Mouse (Mus musculus): ENCODE measurements around the gene Olfr1424. TPM values are rescaled to one million over a fixed set of nuclear protein-coding genes. Genes with fewer than 3 reads are reported as not detected.
"Not testable (repeated sequence)": the region's sequence is repeated elsewhere in the genome, so short reads cannot be mapped to it uniquely, and the experiment has no call there.

Gene Olfr1424
- not detected in 2 replicates for polyA plus RNA-seq (2012; rRNA removed)

- WGBS: 95% methylated on average over 1 of the region's 1 CpGs
- DNase-seq; H3K27me3 ChIP-seq (ENCODE audit: control insufficient read depth, insufficient read depth, low read length); H3K27ac ChIP-seq (ENCODE audit: insufficient read depth, low read length); H3K4me3 ChIP-seq (replicated peaks; ENCODE audit: insufficient read depth, low read depth, low read length); H3K4me1 ChIP-seq (ENCODE audit: control insufficient read depth, insufficient read depth, low read length): not testable (repeated sequence)
These were observed at the start of gene Olfr1424 for GRCm38 (mm10) chr19:12062582-12062981. TSS of gene Olfr1424 (minus strand) at chr19:12062682.

DNA sequence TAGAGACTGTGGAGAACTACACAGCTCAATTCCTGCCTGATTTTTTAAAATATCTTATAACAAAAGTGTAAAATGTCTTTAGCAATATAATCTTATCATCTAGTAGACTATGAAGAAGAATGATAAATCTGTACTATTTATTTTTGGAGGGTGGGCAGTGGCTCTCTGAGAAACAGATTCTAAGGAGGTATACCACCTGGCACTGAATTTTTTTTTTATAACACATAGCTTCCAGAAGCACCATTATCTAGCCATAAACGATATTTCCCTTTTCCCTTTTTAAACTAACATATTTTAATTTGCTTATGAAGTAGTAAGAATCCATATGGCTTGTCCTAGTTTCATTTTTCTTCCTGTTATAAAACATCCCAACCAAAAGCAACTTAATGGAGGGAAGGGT, 42.1 kb upstream of the Olfr1424 start:
- no peak overlapping the region for H3K27ac ChIP-seq (ENCODE audit: insufficient read depth, low read length)
- TF ChIP-seq POLR2A (IDR thresholded peaks at IDR 0.05; ENCODE audit: borderline replicate concordance, insufficient read depth, low read length) (no peak), CTCF (IDR thresholded peaks at IDR 0.05; ENCODE audit: borderline replicate concordance, insufficient read depth, low read depth, low read length) (no peak)
- H3K4me1 ChIP-seq (ENCODE audit: control insufficient read depth, insufficient read depth, low read length): no peaks in the 10 kb centered on the region
- no peak overlapping the region for H3K4me3 ChIP-seq (replicated peaks; ENCODE audit: insufficient read depth, low read depth, low read length)
- WGBS: 49% methylated on average over 1 of the region's 1 CpGs
- H3K27me3 ChIP-seq (ENCODE audit: control insufficient read depth, insufficient read depth, low read length): no peaks in the 10 kb centered on the region
- DNase-seq: no peak

- Histone ChIP-seq H3K4me3 (replicated peaks; ENCODE audit: insufficient read depth, low read depth, low read length) (no peak within 1 kb of the TSS), H3K27ac (ENCODE audit: insufficient read depth, low read length) (no peak within 1 kb of the TSS), H3K4me1 (ENCODE audit: control insufficient read depth, insufficient read depth, low read length) (no peaks in the 10 kb centered on the region), H3K27me3 (ENCODE audit: control insufficient read depth, insufficient read depth, low read length) (no peaks in the 10 kb centered on the region)
- no peak for DNase-seq
- WGBS: 91% methylated on average over 2 of the region's 2 CpGs
- no peak for TF ChIP-seq CTCF (IDR thresholded peaks at IDR 0.05; ENCODE audit: borderline replicate concordance, insufficient read depth, low read depth, low read length)
- no peak for TF ChIP-seq POLR2A (IDR thresholded peaks at IDR 0.05; ENCODE audit: borderline replicate concordance, insufficient read depth, low read length)
These were observed 40.8 kb upstream of the Olfr1424 start, which contains the start of gene Olfr1427 for GRCm38 (mm10) chr19:12103234-12103633. TSS of gene Olfr1427 (minus strand) at chr19:12103334.

GRCm38 (mm10) chr19:12091913-12092312, 29.4 kb upstream of the Olfr1424 start, which contains the start of gene Olfr1426:
TSS of gene Olfr1426 (minus strand) at chr19:12092013.
- 81% methylated on average over 1 of the region's 1 CpGs for WGBS

DNA sequence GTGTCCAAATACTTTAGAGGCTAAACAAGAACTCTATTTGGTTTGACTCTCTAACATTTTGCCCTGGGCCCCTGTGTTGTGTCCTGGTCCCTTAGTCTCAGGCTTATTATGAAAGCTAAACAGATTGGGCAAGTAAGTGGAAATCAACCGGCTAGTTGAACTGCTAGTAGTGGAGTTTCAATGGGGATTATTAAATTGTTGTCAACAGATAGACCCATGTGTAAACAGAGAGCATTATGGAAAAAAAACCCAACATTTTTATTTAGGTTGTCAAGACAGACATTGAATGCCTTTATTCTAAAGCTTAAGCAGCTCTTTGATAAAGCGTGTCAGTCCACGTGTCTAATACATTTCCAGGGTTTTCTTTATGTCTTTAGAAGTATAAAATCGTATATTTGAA, 15.1 kb upstream of the Olfr1424 start, which contains the start of gene Olfr1425:
Olfr1425 (minus strand) TSS at position 101 of the 400 bp plus-strand sequence.
- not testable (repeated sequence) for H3K4me1 ChIP-seq (ENCODE audit: control insufficient read depth, insufficient read depth, low read length); H3K27me3 ChIP-seq (ENCODE audit: control insufficient read depth, insufficient read depth, low read length); H3K27ac ChIP-seq (ENCODE audit: insufficient read depth, low read length); DNase-seq; H3K4me3 ChIP-seq (replicated peaks; ENCODE audit: insufficient read depth, low read depth, low read length)
- 77% methylated on average over 4 of the region's 4 CpGs for WGBS

More at GRCm38 (mm10) chr19:12091913-12092312, 29.4 kb upstream of the Olfr1424 start, which contains the start of gene Olfr1426:
- no peaks in the 10 kb centered on the region for H3K27me3 ChIP-seq (ENCODE audit: control insufficient read depth, insufficient read depth, low read length)
- H3K4me1 ChIP-seq (ENCODE audit: control insufficient read depth, insufficient read depth, low read length): no peaks in the 10 kb centered on the region
- TF ChIP-seq POLR2A (IDR thresholded peaks at IDR 0.05; ENCODE audit: borderline replicate concordance, insufficient read depth, low read length) (no peak), CTCF (IDR thresholded peaks at IDR 0.05; ENCODE audit: borderline replicate concordance, insufficient read depth, low read depth, low read length) (no peak)
- no peak within 1 kb of the TSS for H3K27ac ChIP-seq (ENCODE audit: insufficient read depth, low read length)
- H3K4me3 ChIP-seq (replicated peaks; ENCODE audit: insufficient read depth, low read depth, low read length): no peak within 1 kb of the TSS
- DNase-seq: no peak

- not testable (repeated sequence) for H3K4me3 ChIP-seq (replicated peaks; ENCODE audit: insufficient read depth, low read depth, low read length); DNase-seq; H3K4me1 ChIP-seq (ENCODE audit: control insufficient read depth, insufficient read depth, low read length); H3K27me3 ChIP-seq (ENCODE audit: control insufficient read depth, insufficient read depth, low read length); H3K27ac ChIP-seq (ENCODE audit: insufficient read depth, low read length)
- WGBS: 83% methylated on average over 1 of the region's 1 CpGs
These were observed 7.1 kb upstream of the Olfr1424 start for GRCm38 (mm10) chr19:12069546-12069945.

GRCm38 (mm10) chr19:12067806-12068205, 5.3 kb upstream of the Olfr1424 start:
- H3K27ac ChIP-seq (ENCODE audit: insufficient read depth, low read length); DNase-seq; H3K27me3 ChIP-seq (ENCODE audit: control insufficient read depth, insufficient read depth, low read length); H3K4me1 ChIP-seq (ENCODE audit: control insufficient read depth, insufficient read depth, low read length); H3K4me3 ChIP-seq (replicated peaks; ENCODE audit: insufficient read depth, low read depth, low read length): not testable (repeated sequence)
- WGBS: 52% methylated on average over 1 of the region's 1 CpGs

DNA sequence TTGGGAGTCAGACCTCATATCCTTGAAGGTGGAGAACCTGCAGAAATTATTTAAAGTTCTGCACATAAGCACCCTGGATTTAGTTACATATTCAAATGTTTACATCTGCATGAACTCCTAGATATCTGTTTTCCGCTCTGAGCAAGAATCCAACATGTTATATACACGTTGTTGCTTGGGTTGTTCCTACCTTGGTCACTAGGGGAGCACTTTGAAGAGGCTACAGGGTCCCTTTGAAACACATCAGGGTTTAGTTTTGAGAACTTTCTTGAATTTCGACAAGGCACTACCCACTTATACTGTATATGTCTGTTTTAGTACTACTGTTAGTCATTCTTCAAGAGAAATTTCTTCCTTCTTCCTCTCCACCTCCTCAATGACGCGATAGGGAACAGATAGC, 19.3 kb downstream of the Olfr1424 start:
- 91% methylated on average over 5 of the region's 5 CpGs for WGBS
- no peaks in the 10 kb centered on the region for H3K4me1 ChIP-seq (ENCODE audit: control insufficient read depth, insufficient read depth, low read length)
- H3K27me3 ChIP-seq (ENCODE audit: control insufficient read depth, insufficient read depth, low read length): no peaks in the 10 kb centered on the region
- no peak for DNase-seq
- H3K4me3 ChIP-seq (replicated peaks; ENCODE audit: insufficient read depth, low read depth, low read length): no peak overlapping the region
- H3K27ac ChIP-seq (ENCODE audit: insufficient read depth, low read length): no peak overlapping the region
- TF ChIP-seq CTCF (IDR thresholded peaks at IDR 0.05; ENCODE audit: borderline replicate concordance, insufficient read depth, low read depth, low read length): no peak
- no peak for TF ChIP-seq POLR2A (IDR thresholded peaks at IDR 0.05; ENCODE audit: borderline replicate concordance, insufficient read depth, low read length)

DNA sequence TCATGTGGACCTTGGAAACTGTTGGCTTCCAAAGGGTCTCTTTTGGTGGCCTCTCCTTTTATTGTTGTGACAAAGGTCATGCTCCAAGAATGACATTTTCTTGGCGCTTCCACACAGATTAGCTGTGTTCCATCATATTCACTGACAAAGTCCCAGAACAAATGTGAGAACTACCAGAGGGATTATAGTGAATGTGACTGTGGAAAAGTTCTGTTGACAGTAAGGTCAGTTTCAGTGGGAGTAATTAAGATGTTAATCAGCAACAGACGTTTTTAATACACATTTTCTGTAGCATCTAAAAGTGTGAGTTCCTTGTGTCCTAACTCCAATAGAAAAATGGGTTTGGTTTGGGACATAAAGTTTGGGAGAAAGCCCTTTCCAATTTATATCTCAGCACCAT, 21.3 kb downstream of the Olfr1424 start, which contains the start of gene Olfr1423:
Olfr1423 (minus strand) TSS at position 101 of the 400 bp plus-strand sequence.
- no peaks in the 10 kb centered on the region for H3K4me1 ChIP-seq (ENCODE audit: control insufficient read depth, insufficient read depth, low read length)
- H3K27me3 ChIP-seq (ENCODE audit: control insufficient read depth, insufficient read depth, low read length): no peaks in the 10 kb centered on the region
- TF ChIP-seq CTCF (IDR thresholded peaks at IDR 0.05; ENCODE audit: borderline replicate concordance, insufficient read depth, low read depth, low read length) (no peak), POLR2A (IDR thresholded peaks at IDR 0.05; ENCODE audit: borderline replicate concordance, insufficient read depth, low read length) (no peak)
- DNase-seq: no peak
- H3K27ac ChIP-seq (ENCODE audit: insufficient read depth, low read length): no peak within 1 kb of the TSS
- H3K4me3 ChIP-seq (replicated peaks; ENCODE audit: insufficient read depth, low read depth, low read length): no peak within 1 kb of the TSS
- 46% methylated on average over 2 of the region's 2 CpGs for WGBS

All from cerebellum, adult 2 months (tissue).